Mouse (Mus musculus) adrenal gland, postnatal 25 days (tissue): Measurements from ENCODE around the gene Serac1. TPM values are rescaled to one million over a fixed set of nuclear protein-coding genes. Genes with fewer than 3 reads are reported as not detected.

ENCODE experiments used
- DNase-seq: peaks from one replicate; pipeline ENCODE4 v3.0.0; 2021; ENCODE audit warnings: mixed read lengths
- long read RNA-seq: library from polyadenylated mRNA; stranded (forward); transcript quantifications from one replicate; pipeline ENCODE4 v2.0.0, GENCODE M21; 2021
- total RNA-seq: library from RNA; stranded (reverse); gene quantifications from 2 replicates; pipeline ENCODE4 v1.2.3, GENCODE M21; 2021

Gene Serac1
- total RNA-seq: 8.0 and 12.1 TPM in 2 replicates
- long read RNA-seq, partial matches to known transcripts: 2 of 6 reads
- long read RNA-seq, other reads (novel, unspliced or antisense): 3 of 6 reads

- peak; percentile 99 for DNase-seq
Observed at GRCm38 (mm10) chr17:6079287-6080122, at the start of gene Serac1, which contains the start of gene Gtf2h5. Gene Serac1, minus strand, starts transcription at chr17:6079741. Gene Gtf2h5, plus strand, starts transcription at chr17:6079786.

- DNase-seq: no peak
Observed at GRCm38 (mm10) chr17:6128039-6128438, 48.5 kb upstream of the Serac1 start.

- DNase-seq: no peak
Observed at GRCm38 (mm10) chr17:6125441-6125840, 45.9 kb upstream of the Serac1 start.

GRCm38 (mm10) chr17:6123776-6124175 lies 44.2 kb upstream of the Serac1 start:
- DNase-seq: no peak

GRCm38 (mm10) chr17:6118861-6119260 lies 39.3 kb upstream of the Serac1 start:
- DNase-seq: no peak

GRCm38 (mm10) chr17:6117917-6118316 lies 38.4 kb upstream of the Serac1 start:
- no peak for DNase-seq

GRCm38 (mm10) chr17:6117148-6117725 lies 37.7 kb upstream of the Serac1 start:
- no peak for DNase-seq

- DNase-seq: no peak
Observed at GRCm38 (mm10) chr17:6115085-6115484, 35.5 kb upstream of the Serac1 start.

GRCm38 (mm10) chr17:6113653-6114052 lies 34.1 kb upstream of the Serac1 start:
- DNase-seq: no peak

- peak; percentile 30 for DNase-seq
Observed at GRCm38 (mm10) chr17:6110956-6111355, 31.4 kb upstream of the Serac1 start.

- no peak for DNase-seq
Observed at GRCm38 (mm10) chr17:6108175-6108574, 28.6 kb upstream of the Serac1 start.

GRCm38 (mm10) chr17:6107015-6107601 lies 27.6 kb upstream of the Serac1 start:
- DNase-seq: peak; percentile 53

GRCm38 (mm10) chr17:6106361-6107014 lies 26.9 kb upstream of the Serac1 start, which contains the start of gene Tulp4:
Gene Tulp4, plus strand, starts transcription at chr17:6106437.
- DNase-seq: peak; percentile 88

GRCm38 (mm10) chr17:6103566-6103965 lies 24.0 kb upstream of the Serac1 start:
- no peak for DNase-seq

- DNase-seq: no peak
Observed at GRCm38 (mm10) chr17:6102287-6102686, 22.7 kb upstream of the Serac1 start.

GRCm38 (mm10) chr17:6097884-6098283 lies 18.3 kb upstream of the Serac1 start:
- DNase-seq: peak; percentile 52

- no peak for DNase-seq
Observed at GRCm38 (mm10) chr17:6095579-6095978, 16.0 kb upstream of the Serac1 start.

- no peak for DNase-seq
Observed at GRCm38 (mm10) chr17:6091604-6092003, 12.1 kb upstream of the Serac1 start.

GRCm38 (mm10) chr17:6083323-6083890 lies 3.9 kb upstream of the Serac1 start:
- DNase-seq: no peak

- no peak for DNase-seq
Observed at GRCm38 (mm10) chr17:6073405-6073804, 6.1 kb downstream of the Serac1 start.

- no peak for DNase-seq
Observed at GRCm38 (mm10) chr17:6069866-6070265, 9.7 kb downstream of the Serac1 start.

GRCm38 (mm10) chr17:6067613-6068012 lies 11.9 kb downstream of the Serac1 start:
- DNase-seq: no peak
